Mouse (Mus musculus): ENCODE data around the gene Klc2. TPM values are rescaled to one million over a fixed set of nuclear protein-coding genes. Genes with fewer than 3 reads are reported as not detected.
A peak's percentile ranks its signal among the peaks of the same experiment; 100 is the strongest.

Gene Klc2
- polyA plus RNA-seq, 1 experiment from 2014 or later, result 43.5 TPM

DNA sequence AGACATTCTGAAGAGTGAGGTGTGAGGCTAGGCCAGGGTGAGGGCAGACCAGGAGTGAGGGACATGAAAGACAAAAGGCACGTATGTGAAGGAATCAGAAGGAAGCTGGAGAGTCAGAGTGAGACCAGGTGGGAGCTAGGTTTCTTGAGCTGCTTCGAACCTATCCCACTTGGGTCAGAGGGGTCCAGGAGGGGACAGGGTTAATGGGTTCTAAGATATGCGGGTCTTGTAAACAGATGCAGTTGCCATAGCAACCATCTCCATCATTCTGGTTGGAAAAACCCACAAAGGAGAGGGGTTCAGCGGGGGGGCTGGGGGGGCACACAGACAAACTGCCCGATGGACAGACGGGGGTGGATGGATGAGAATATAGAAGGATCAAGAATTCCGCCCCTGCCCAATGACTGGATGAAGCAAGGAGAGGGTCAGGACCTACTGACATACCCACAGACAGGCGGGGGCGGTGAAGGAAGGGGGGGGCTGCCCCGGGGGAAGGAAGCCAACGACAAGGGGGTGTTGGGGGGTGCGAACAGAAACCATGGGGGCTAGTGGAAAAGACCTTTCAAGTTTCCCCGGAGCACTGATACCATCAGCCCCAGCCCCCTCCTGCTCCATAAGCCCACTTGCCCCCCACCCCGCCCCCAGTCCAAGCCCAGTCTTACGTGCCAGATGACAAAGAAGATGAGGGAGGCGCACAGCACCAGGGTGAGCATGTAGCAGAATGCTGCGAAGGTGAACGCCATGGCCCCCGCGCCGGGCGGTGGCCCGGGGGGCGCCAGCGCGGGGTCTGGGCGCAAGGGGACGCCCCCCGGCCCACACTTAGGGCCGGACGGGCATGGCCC lies 20.6 kb downstream of the Klc2 start:
- no peaks in the 10 kb centered on the region for H3K9me3 ChIP-seq (ENCODE audit: control insufficient read depth, low read length)
- no peaks in the 10 kb centered on the region for H3K27me3 ChIP-seq (ENCODE audit: control insufficient read depth, insufficient read depth, low read length)
- H3K27ac ChIP-seq (ENCODE audit: low read depth, low read length), result peak overlapping the region; percentile 74; the same call in 1 of the 2 replicates
- peak overlapping the region; percentile 87 for H3K9ac ChIP-seq (ENCODE audit: low read length)
- H3K4me3 ChIP-seq (ENCODE audit: low read depth, low read length), result peak overlapping the region; percentile 70
- H3K4me1 ChIP-seq (ENCODE audit: control insufficient read depth, insufficient read depth, low read length), result peaks cover 38% of the 10 kb centered on the region
- H3K4me2 ChIP-seq (ENCODE audit: low read depth), result peak overlapping the region; percentile 98
- ATAC-seq (ENCODE audit: insufficient read depth, low FRiP score, low TSS enrichment) (peak; percentile 13; the same call in 1 of the 2 replicates), DNase-seq (ENCODE audit: low spot score) (peak; percentile 18)
- 5% methylated on average over 29 of the region's 31 CpGs for WGBS
- H3K36me3 ChIP-seq (ENCODE audit: control insufficient read depth, insufficient read depth, low read length), result peaks cover 9% of the 10 kb centered on the region

DNA sequence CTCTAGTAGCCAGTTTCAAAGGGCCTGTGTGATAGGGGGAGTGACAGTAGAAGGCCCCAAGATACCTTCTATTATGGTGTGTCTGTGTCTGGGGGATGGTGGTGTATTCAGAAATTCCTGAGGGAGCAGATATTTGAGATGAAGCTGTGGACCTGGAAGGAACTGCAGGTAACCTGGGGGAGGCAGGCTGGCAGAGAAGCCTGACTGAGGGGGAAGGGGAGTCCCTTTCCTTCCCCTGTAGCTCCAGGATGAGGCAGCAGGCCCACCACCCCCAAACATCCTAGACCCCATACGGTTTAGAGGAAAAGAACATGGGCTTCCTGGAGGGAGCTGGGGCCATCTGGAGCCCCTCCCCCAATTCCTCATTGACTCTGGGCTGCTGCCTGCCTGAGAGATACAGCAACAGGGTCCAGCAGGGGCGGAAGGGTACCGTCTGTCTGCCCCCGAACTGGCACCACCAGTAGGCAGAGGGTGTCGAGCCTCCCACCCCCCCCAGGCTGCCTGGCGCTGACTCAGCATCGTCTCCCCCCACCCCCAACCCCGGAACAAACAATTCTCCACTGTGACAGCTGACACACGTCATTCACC lies 22.4 kb downstream of the Klc2 start:
- DNase-seq (ENCODE audit: low spot score), result peak; percentile 15
- peak overlapping the region; percentile 98 for H3K4me2 ChIP-seq (ENCODE audit: low read depth)
- no peaks in the 10 kb centered on the region for H3K9me3 ChIP-seq (ENCODE audit: control insufficient read depth, low read length)
- peaks cover 38% of the 10 kb centered on the region for H3K4me1 ChIP-seq (ENCODE audit: control insufficient read depth, insufficient read depth, low read length)
- H3K36me3 ChIP-seq (ENCODE audit: control insufficient read depth, insufficient read depth, low read length), result peaks cover 13% of the 10 kb centered on the region
- WGBS, result 17% methylated on average over 9 of the region's 9 CpGs
- H3K27me3 ChIP-seq (ENCODE audit: control insufficient read depth, insufficient read depth, low read length), result no peaks in the 10 kb centered on the region
- ATAC-seq (ENCODE audit: insufficient read depth, low FRiP score, low TSS enrichment), result no peak
- no peak overlapping the region for H3K27ac ChIP-seq (ENCODE audit: low read depth, low read length)
- H3K9ac ChIP-seq (ENCODE audit: low read length), result peak overlapping the region; percentile 44
- H3K4me3 ChIP-seq (ENCODE audit: low read depth, low read length), result peak overlapping the region; percentile 70

DNA sequence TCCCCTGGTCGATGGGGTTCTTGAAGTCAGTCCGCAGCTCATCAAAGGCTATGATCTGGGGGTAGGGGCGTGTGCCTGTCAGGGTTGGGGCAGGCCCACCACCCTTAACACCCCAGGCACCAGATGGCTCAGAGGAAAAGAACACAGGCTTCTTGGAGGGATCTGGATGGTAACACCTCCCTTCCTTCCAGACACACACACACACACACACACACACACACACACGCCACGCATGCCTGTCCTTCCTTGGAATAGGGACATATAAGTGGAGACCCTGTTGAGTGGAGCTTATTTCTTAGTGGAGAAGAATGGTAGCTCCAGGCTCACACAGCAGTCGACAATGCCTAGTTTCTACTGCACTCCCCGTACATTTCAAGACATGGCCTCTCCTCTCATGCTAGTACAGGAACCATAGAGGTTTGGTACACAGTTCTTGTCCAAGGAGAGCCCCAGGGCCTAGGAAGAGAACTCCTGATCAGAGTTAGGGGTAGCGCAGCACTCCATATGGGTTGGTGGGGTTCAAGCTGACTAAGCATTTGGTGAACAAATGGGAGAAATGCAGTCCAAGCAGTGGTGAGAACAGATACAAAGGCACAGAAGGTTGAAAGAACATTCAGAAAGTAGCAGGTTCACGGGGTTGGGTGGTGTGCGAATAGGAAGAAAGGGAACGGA lies 23.5 kb downstream of the Klc2 start:
- Histone ChIP-seq H3K4me2 (ENCODE audit: low read depth) (peak overlapping the region; percentile 98), H3K9me3 (ENCODE audit: control insufficient read depth, low read length) (no peaks in the 10 kb centered on the region), H3K36me3 (ENCODE audit: control insufficient read depth, insufficient read depth, low read length) (peaks cover 9% of the 10 kb centered on the region), H3K27me3 (ENCODE audit: control insufficient read depth, insufficient read depth, low read length) (no peaks in the 10 kb centered on the region), H3K4me1 (ENCODE audit: control insufficient read depth, insufficient read depth, low read length) (peaks cover 38% of the 10 kb centered on the region), H3K9ac (ENCODE audit: low read length) (no peak overlapping the region; the same call in 1 of the 2 replicates), H3K4me3 (ENCODE audit: low read depth, low read length) (peak overlapping the region; percentile 15), H3K27ac (ENCODE audit: low read depth, low read length) (peak overlapping the region; percentile 42; the same call in 1 of the 2 replicates)
- DNase-seq (ENCODE audit: low spot score) (no peak), ATAC-seq (ENCODE audit: insufficient read depth, low FRiP score, low TSS enrichment) (peak; percentile 2; the same call in 1 of the 2 replicates)
- 40% methylated on average over 11 of the region's 11 CpGs for WGBS

DNA sequence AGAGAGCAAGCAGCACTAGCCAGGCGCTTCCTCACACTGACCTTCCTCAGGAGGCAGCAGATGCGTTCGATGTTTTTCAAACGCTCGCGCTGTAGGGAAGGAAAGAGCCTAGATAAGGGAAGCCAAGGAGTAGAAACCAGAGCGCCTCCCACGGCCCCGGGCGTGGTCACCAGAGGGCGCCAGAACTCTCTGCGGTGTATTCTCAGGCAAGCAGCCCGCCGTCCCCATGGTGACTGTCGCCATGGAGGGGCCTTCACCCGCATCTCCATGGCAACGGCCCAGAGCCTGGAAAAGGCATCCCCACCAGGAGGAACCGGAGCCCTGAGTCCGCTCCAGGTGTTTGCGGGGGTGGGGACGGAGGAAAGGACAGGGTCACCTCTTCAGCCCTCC lies 24.1 kb downstream of the Klc2 start:
- peak; percentile 68 for ATAC-seq (ENCODE audit: insufficient read depth, low FRiP score, low TSS enrichment)
- H3K9ac ChIP-seq (ENCODE audit: low read length), result no peak overlapping the region; the same call in 1 of the 2 replicates
- no peaks in the 10 kb centered on the region for H3K9me3 ChIP-seq (ENCODE audit: control insufficient read depth, low read length)
- peaks cover 39% of the 10 kb centered on the region for H3K4me1 ChIP-seq (ENCODE audit: control insufficient read depth, insufficient read depth, low read length)
- H3K27ac ChIP-seq (ENCODE audit: low read depth, low read length), result no peak overlapping the region
- peaks cover 4% of the 10 kb centered on the region for H3K36me3 ChIP-seq (ENCODE audit: control insufficient read depth, insufficient read depth, low read length)
- H3K4me3 ChIP-seq (ENCODE audit: low read depth, low read length), result peak overlapping the region; percentile 15; the same call in 1 of the 2 replicates
- peak; percentile 96 for DNase-seq (ENCODE audit: low spot score)
- peak overlapping the region; percentile 98 for H3K4me2 ChIP-seq (ENCODE audit: low read depth)
- no peaks in the 10 kb centered on the region for H3K27me3 ChIP-seq (ENCODE audit: control insufficient read depth, insufficient read depth, low read length)
- under 1% methylated on average over 21 of the region's 21 CpGs for WGBS

DNA sequence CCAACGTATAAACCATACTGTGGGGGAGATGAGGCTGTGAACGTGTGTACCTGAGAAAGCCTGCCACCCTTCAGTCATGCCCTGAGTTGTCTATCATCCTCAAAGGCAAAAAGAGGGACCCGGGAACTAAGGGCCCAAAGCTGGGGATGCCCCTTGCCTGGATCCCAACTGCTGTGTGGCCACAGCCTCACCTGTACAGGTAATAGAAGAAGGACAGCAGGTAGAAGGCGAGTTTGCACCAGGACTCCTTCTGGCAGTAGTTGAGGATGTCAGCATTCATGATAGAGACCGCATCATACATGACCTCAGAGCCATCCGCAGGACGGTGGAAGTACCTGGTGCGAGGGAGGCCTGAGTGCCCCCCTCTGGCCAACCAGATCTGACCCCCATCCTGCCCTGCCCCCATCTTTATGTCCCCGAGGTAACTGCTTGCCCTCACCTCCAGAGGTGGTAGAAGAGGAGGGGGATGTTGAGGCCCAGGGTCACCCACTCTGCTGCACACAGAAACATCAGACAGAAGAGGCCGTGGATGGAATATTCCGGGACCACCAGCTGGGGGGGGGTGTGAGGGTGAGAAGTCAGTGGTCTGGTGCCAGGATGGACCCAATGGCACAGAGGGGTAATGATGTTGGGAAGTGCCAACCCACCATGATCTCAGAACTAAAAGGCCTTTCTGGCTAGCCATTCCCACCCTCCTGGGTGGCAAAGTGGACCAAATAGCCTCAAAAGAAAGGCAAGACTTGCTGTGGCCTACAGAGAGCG lies 24.7 kb downstream of the Klc2 start:
- ATAC-seq (ENCODE audit: insufficient read depth, low FRiP score, low TSS enrichment) (0 out of 2 replicates have a peak, but pooled peaks have one; percentile 3), DNase-seq (ENCODE audit: low spot score) (no peak)
- peaks cover 38% of the 10 kb centered on the region for H3K4me1 ChIP-seq (ENCODE audit: control insufficient read depth, insufficient read depth, low read length)
- H3K36me3 ChIP-seq (ENCODE audit: control insufficient read depth, insufficient read depth, low read length), result peaks cover 4% of the 10 kb centered on the region
- no peaks in the 10 kb centered on the region for H3K9me3 ChIP-seq (ENCODE audit: control insufficient read depth, low read length)
- H3K27me3 ChIP-seq (ENCODE audit: control insufficient read depth, insufficient read depth, low read length), result no peaks in the 10 kb centered on the region
- H3K9ac ChIP-seq (ENCODE audit: low read length), result no peak overlapping the region
- no peak overlapping the region; the same call in 1 of the 2 replicates for H3K4me3 ChIP-seq (ENCODE audit: low read depth, low read length)
- 79% methylated on average over 12 of the region's 12 CpGs for WGBS
- no peak overlapping the region for H3K4me2 ChIP-seq (ENCODE audit: low read depth)
- H3K27ac ChIP-seq (ENCODE audit: low read depth, low read length), result no peak overlapping the region

DNA sequence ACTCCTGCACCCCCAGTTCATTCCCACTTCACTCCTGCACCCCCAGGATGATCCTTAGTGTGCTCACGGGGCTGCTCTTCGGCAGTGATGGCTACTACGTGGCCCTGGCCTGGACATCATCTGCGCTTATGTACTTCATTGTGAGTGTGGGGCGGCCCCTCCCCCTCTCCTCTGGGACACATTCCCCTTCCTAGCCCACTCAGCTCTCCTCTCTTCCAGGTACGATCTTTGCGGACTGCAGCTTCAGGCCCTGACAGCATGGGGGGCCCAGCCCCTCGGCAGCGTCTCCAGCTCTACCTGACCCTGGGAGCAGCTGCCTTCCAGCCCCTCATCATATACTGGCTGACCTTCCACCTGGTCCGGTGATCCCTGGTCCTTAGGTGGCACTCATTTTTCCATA lies 26.3 kb downstream of the Klc2 start:
- no peak overlapping the region for H3K4me3 ChIP-seq (ENCODE audit: low read depth, low read length)
- no peak for ATAC-seq (ENCODE audit: insufficient read depth, low FRiP score, low TSS enrichment)
- 91% methylated on average over 10 of the region's 10 CpGs for WGBS

DNA sequence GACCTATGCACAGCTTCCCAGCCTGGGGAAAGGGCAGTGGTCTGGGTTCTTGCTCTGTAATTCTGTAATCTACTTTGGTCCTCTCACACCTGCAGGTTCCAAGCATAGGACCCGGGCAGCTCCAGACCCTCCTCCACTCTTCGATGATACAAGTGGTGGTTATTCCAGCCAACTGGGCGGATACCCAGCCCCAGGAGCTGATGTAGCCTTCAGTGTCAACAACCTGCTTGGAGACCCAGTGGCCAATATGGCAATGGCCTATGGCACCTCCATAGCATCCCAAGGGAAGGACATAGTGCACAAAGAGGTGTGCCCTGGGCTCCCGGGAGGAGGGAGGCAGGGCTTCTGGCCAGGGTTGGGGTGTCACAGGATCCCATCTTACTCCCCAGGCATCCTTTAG lies 29.0 kb downstream of the Klc2 start:
- Histone ChIP-seq H3K4me1 (ENCODE audit: control insufficient read depth, insufficient read depth, low read length) (peaks cover 15% of the 10 kb centered on the region), H3K9ac (ENCODE audit: low read length) (no peak overlapping the region), H3K27me3 (ENCODE audit: control insufficient read depth, insufficient read depth, low read length) (peaks cover 22% of the 10 kb centered on the region), H3K27ac (ENCODE audit: low read depth, low read length) (no peak overlapping the region), H3K9me3 (ENCODE audit: control insufficient read depth, low read length) (no peaks in the 10 kb centered on the region), H3K4me3 (ENCODE audit: low read depth, low read length) (peak overlapping the region; percentile 83), H3K4me2 (ENCODE audit: low read depth) (peak overlapping the region; percentile 83), H3K36me3 (ENCODE audit: control insufficient read depth, insufficient read depth, low read length) (peaks cover 4% of the 10 kb centered on the region)
- ATAC-seq (ENCODE audit: insufficient read depth, low FRiP score, low TSS enrichment), result no peak
- DNase-seq (ENCODE audit: low spot score), result no peak
- 89% methylated on average over 4 of the region's 4 CpGs for WGBS

More for the DNA sequence above, 26.3 kb downstream of the Klc2 start:
- H3K4me1 ChIP-seq (ENCODE audit: control insufficient read depth, insufficient read depth, low read length), result peaks cover 36% of the 10 kb centered on the region
- DNase-seq (ENCODE audit: low spot score), result no peak
- peaks cover 4% of the 10 kb centered on the region for H3K36me3 ChIP-seq (ENCODE audit: control insufficient read depth, insufficient read depth, low read length)
- H3K9ac ChIP-seq (ENCODE audit: low read length), result no peak overlapping the region
- H3K27me3 ChIP-seq (ENCODE audit: control insufficient read depth, insufficient read depth, low read length), result no peaks in the 10 kb centered on the region
- no peaks in the 10 kb centered on the region for H3K9me3 ChIP-seq (ENCODE audit: control insufficient read depth, low read length)
- H3K27ac ChIP-seq (ENCODE audit: low read depth, low read length), result no peak overlapping the region
- H3K4me2 ChIP-seq (ENCODE audit: low read depth), result no peak overlapping the region

Data from neural tube, embryonic 11.5 days (tissue).